Mouse (Mus musculus) erythroblast, adult 5-6 weeks (primary cell): ENCODE data around the gene Hhat. TPM values are rescaled to one million over a fixed set of nuclear protein-coding genes. Genes with fewer than 3 reads are reported as not detected.

ENCODE experiments used
- ATAC-seq: replicated peaks from 2 replicates; pipeline ENCODE4 v1.8.0; 2016; ENCODE audit warnings: moderate number of reproducible peaks, mild to moderate bottlenecking, moderate TSS enrichment, inconsistent platforms; ENCODE audit not compliant: poor library complexity, low FRiP score, severe bottlenecking
- total RNA-seq, 2 experiments: library from RNA; stranded (forward) in 1 of 2; stranded (reverse) in 1 of 2; fragments of 150-400 nt in 1 of 2; fragments of 200-764, 138-1000 nt in 1 of 2; gene quantifications; 2 replicates each; pipeline versions ENCODE4 v1.2.3 to v1.2.4; 2015 to 2017; ENCODE audit warnings: low replicate concordance in 2 of 2

Gene Hhat
- total RNA-seq, 2 experiments from 2014 or later: not detected

- ATAC-seq: no peak
Observed at GRCm38 (mm10) chr1:192454501-192454900, 316.5 kb downstream of the Hhat start.

GRCm38 (mm10) chr1:192451722-192452121, 319.3 kb downstream of the Hhat start:
- no peak for ATAC-seq

GRCm38 (mm10) chr1:192450425-192450824, 320.6 kb downstream of the Hhat start:
- ATAC-seq: 0 out of 2 replicates have a peak, but pooled peaks have one; percentile 61

- no peak for ATAC-seq
Observed at GRCm38 (mm10) chr1:192449572-192450351, 321.3 kb downstream of the Hhat start.

GRCm38 (mm10) chr1:192448512-192448911, 322.5 kb downstream of the Hhat start:
- no peak for ATAC-seq

GRCm38 (mm10) chr1:192447666-192448065, 323.4 kb downstream of the Hhat start:
- ATAC-seq: no peak

Other genes with a start within 250 kb of the Hhat start
- not detected in 2 replicates for gene Sertad4, start 84.5 kb upstream of the Hhat start, total RNA-seq (2015; ENCODE audit: low replicate concordance)
- not detected in 2 replicates for gene Sertad4, start 84.5 kb upstream of the Hhat start, total RNA-seq (2017; ENCODE audit: low replicate concordance)